Mouse (Mus musculus) heart, embryonic 12.5 days (tissue): ENCODE measurements around the gene Itgb2. TPM values are rescaled to one million over a fixed set of nuclear protein-coding genes. Genes with fewer than 3 reads are reported as not detected.

Experiments
- ATAC-seq: fragments of 200-750 bp; cut with Nextera tagmentation; 2 replicates; pipeline ENCODE4 v1.8.0; 2017; ENCODE audit warnings: moderate TSS enrichment, moderate library complexity; ENCODE audit not compliant: insufficient number of reproducible peaks, low FRiP score
- H3K27ac ChIP-seq: fragments of 300-500 bp; sonication (generic); 2 replicates; pipeline ENCODE4 v1.5.1; 2016; ENCODE audit warnings: mild to moderate bottlenecking, moderate library complexity; ENCODE audit not compliant: poor library complexity, severe bottlenecking
- H3K27me3 ChIP-seq: fragments of 300-500 bp; sonication (generic); replicated peaks from 2 replicates; pipeline ENCODE4 v1.6.1; 2016; ENCODE audit warnings: mild to moderate bottlenecking, moderate library complexity
- H3K36me3 ChIP-seq: fragments of 300-500 bp; sonication (generic); 2 replicates; pipeline ENCODE4 v1.6.1; 2016; ENCODE audit warnings: mild to moderate bottlenecking, moderate library complexity
- H3K4me1 ChIP-seq: fragments of 300-500 bp; sonication (generic); replicated peaks from 2 replicates; pipeline ENCODE4 v1.6.1; 2016; ENCODE audit warnings: mild to moderate bottlenecking
- H3K4me2 ChIP-seq: fragments of 300-500 bp; sonication (generic); 2 replicates; pipeline ENCODE4 v1.6.1; 2016; ENCODE audit warnings: mild to moderate bottlenecking, moderate library complexity
- H3K4me3 ChIP-seq: fragments of 300-500 bp; sonication (generic); 2 replicates; pipeline ENCODE4 v1.5.1; 2016; ENCODE audit warnings: mild to moderate bottlenecking
- H3K9ac ChIP-seq: fragments of 300-500 bp; sonication (generic); 2 replicates; pipeline ENCODE4 v1.6.1; 2016; ENCODE audit warnings: mild to moderate bottlenecking, moderate library complexity
- H3K9me3 ChIP-seq: fragments of 300-500 bp; sonication (generic); replicated peaks from 2 replicates; pipeline ENCODE4 v1.6.1; 2016; ENCODE audit warnings: mild to moderate bottlenecking, moderate library complexity
- WGBS: fragments of 180-500 bp; shearing (Covaris S2); methylation state at CpG from one replicate; pipeline ENCODE4 v1.1.7; 2016; 5-methylcytosine and 5-hydroxymethylcytosine counted together
- polyA plus RNA-seq: library from polyadenylated mRNA; unstranded; fragments of >200 nt; fragmentation: Nextera tagmentation; extraction: Ambion mirVana; gene quantifications from 2 replicates; pipeline ENCODE4 v1.2.1, GENCODE M21; 2016

Gene Itgb2
- polyA plus RNA-seq, 1 experiment from 2014 or later, result 2.5 TPM

- no peak overlapping the region for H3K9ac ChIP-seq
- 84% methylated on average over 5 of the region's 5 CpGs for WGBS
- no peak for ATAC-seq
Measured at GRCm38 (mm10) chr10:77517801-77518200, 12.3 kb upstream of the Itgb2 start.

GRCm38 (mm10) chr10:77519191-77519590, 10.9 kb upstream of the Itgb2 start:
- H3K9me3 ChIP-seq, result no peaks in the 10 kb centered on the region
- peaks cover 31% of the 10 kb centered on the region for H3K4me1 ChIP-seq
- no peak overlapping the region for H3K4me3 ChIP-seq
- peaks cover 13% of the 10 kb centered on the region; the same call in 1 of the 2 replicates for H3K27me3 ChIP-seq
- WGBS, result 58% methylated on average over 3 of the region's 3 CpGs
- H3K9ac ChIP-seq, result no peak overlapping the region
- ATAC-seq, result no peak
- peaks cover under 1% of the 10 kb centered on the region for H3K36me3 ChIP-seq
- no peak overlapping the region for H3K4me2 ChIP-seq
- no peak overlapping the region for H3K27ac ChIP-seq

More at GRCm38 (mm10) chr10:77517801-77518200, 12.3 kb upstream of the Itgb2 start:
- Histone ChIP-seq H3K4me3 (no peak overlapping the region), H3K27ac (no peak overlapping the region), H3K4me1 (peaks cover 28% of the 10 kb centered on the region), H3K27me3 (peaks cover 7% of the 10 kb centered on the region; the same call in 1 of the 2 replicates), H3K9me3 (no peaks in the 10 kb centered on the region), H3K36me3 (peaks cover 12% of the 10 kb centered on the region), H3K4me2 (no peak overlapping the region)

- WGBS, result 82% methylated on average over 5 of the region's 5 CpGs
- Histone ChIP-seq H3K4me3 (no peak overlapping the region), H3K4me1 (peaks cover 21% of the 10 kb centered on the region), H3K9me3 (no peaks in the 10 kb centered on the region), H3K36me3 (no peaks in the 10 kb centered on the region), H3K27me3 (peaks cover 21% of the 10 kb centered on the region; the same call in 1 of the 2 replicates), H3K4me2 (no peak overlapping the region), H3K27ac (no peak overlapping the region), H3K9ac (no peak overlapping the region)
- ATAC-seq, result no peak
Measured at GRCm38 (mm10) chr10:77520497-77520896, 9.6 kb upstream of the Itgb2 start.

- Histone ChIP-seq H3K4me2 (peak overlapping the region; percentile 65), H3K36me3 (no peaks in the 10 kb centered on the region), H3K27ac (no peak overlapping the region), H3K27me3 (peaks cover 23% of the 10 kb centered on the region; the same call in 1 of the 2 replicates), H3K9me3 (no peaks in the 10 kb centered on the region), H3K4me3 (peak overlapping the region; percentile 29), H3K4me1 (peaks cover 11% of the 10 kb centered on the region), H3K9ac (peak overlapping the region; percentile 34; the same call in 1 of the 2 replicates)
- 19% methylated on average over 18 of the region's 18 CpGs for WGBS
- no peak; the same call in 1 of the 2 replicates for ATAC-seq
Measured at GRCm38 (mm10) chr10:77522021-77522731, 7.9 kb upstream of the Itgb2 start.

- ATAC-seq, result no peak
- Histone ChIP-seq H3K9me3 (no peaks in the 10 kb centered on the region), H3K36me3 (no peaks in the 10 kb centered on the region), H3K27ac (no peak overlapping the region), H3K9ac (peak overlapping the region; percentile 34; the same call in 1 of the 2 replicates), H3K4me2 (peak overlapping the region; percentile 65), H3K27me3 (peaks cover 23% of the 10 kb centered on the region; the same call in 1 of the 2 replicates), H3K4me1 (peaks cover 11% of the 10 kb centered on the region), H3K4me3 (peak overlapping the region; percentile 29; the same call in 1 of the 2 replicates)
- 58% methylated on average over 12 of the region's 12 CpGs for WGBS
Measured at GRCm38 (mm10) chr10:77522746-77523145, 7.3 kb upstream of the Itgb2 start.

GRCm38 (mm10) chr10:77523321-77523720, 6.7 kb upstream of the Itgb2 start:
- Histone ChIP-seq H3K4me3 (no peak overlapping the region), H3K9ac (no peak overlapping the region), H3K27ac (no peak overlapping the region), H3K4me1 (peaks cover 11% of the 10 kb centered on the region), H3K9me3 (no peaks in the 10 kb centered on the region), H3K27me3 (peaks cover 23% of the 10 kb centered on the region; the same call in 1 of the 2 replicates), H3K36me3 (no peaks in the 10 kb centered on the region), H3K4me2 (no peak overlapping the region)
- ATAC-seq, result no peak; the same call in 1 of the 2 replicates
- WGBS, result 57% methylated on average over 7 of the region's 7 CpGs

GRCm38 (mm10) chr10:77526488-77526887, 3.6 kb upstream of the Itgb2 start:
- 69% methylated on average over 2 of the region's 2 CpGs for WGBS
- peaks cover 29% of the 10 kb centered on the region for H3K4me1 ChIP-seq
- no peak overlapping the region for H3K9ac ChIP-seq
- H3K4me2 ChIP-seq, result no peak overlapping the region
- no peak overlapping the region for H3K27ac ChIP-seq
- no peak for ATAC-seq
- H3K27me3 ChIP-seq, result peaks cover 22% of the 10 kb centered on the region; the same call in 1 of the 2 replicates
- no peak overlapping the region for H3K4me3 ChIP-seq
- H3K9me3 ChIP-seq, result no peaks in the 10 kb centered on the region
- no peaks in the 10 kb centered on the region for H3K36me3 ChIP-seq

- 78% methylated on average over 6 of the region's 6 CpGs for WGBS
- no peaks in the 10 kb centered on the region for H3K36me3 ChIP-seq
Measured at GRCm38 (mm10) chr10:77528634-77529033, 1.4 kb upstream of the Itgb2 start.

GRCm38 (mm10) chr10:77531026-77532019, 1.3 kb downstream of the Itgb2 start:
- H3K4me2 ChIP-seq, result no peak overlapping the region
- no peaks in the 10 kb centered on the region for H3K27me3 ChIP-seq
- H3K27ac ChIP-seq, result peak overlapping the region; percentile 8; the same call in 1 of the 2 replicates
- ATAC-seq, result peak; percentile 65; the same call in 1 of the 2 replicates
- no peaks in the 10 kb centered on the region for H3K9me3 ChIP-seq
- peaks cover 24% of the 10 kb centered on the region for H3K4me1 ChIP-seq
- no peak overlapping the region for H3K4me3 ChIP-seq
- H3K36me3 ChIP-seq, result no peaks in the 10 kb centered on the region
- WGBS, result 52% methylated on average over 6 of the region's 6 CpGs
- H3K9ac ChIP-seq, result no peak overlapping the region

More at GRCm38 (mm10) chr10:77528634-77529033, 1.4 kb upstream of the Itgb2 start:
- Histone ChIP-seq H3K9me3 (no peaks in the 10 kb centered on the region), H3K9ac (no peak overlapping the region), H3K4me1 (peaks cover 24% of the 10 kb centered on the region), H3K27me3 (peaks cover 15% of the 10 kb centered on the region; the same call in 1 of the 2 replicates), H3K4me2 (no peak overlapping the region), H3K27ac (no peak overlapping the region), H3K4me3 (no peak overlapping the region)
- no peak for ATAC-seq

- Histone ChIP-seq H3K4me2 (no peak overlapping the region), H3K27ac (no peak overlapping the region), H3K9me3 (no peaks in the 10 kb centered on the region), H3K4me3 (no peak overlapping the region), H3K27me3 (no peaks in the 10 kb centered on the region), H3K36me3 (no peaks in the 10 kb centered on the region), H3K4me1 (peaks cover 24% of the 10 kb centered on the region), H3K9ac (no peak overlapping the region)
- ATAC-seq, result no peak
- WGBS, result 83% methylated on average over 1 of the region's 1 CpGs
Measured at GRCm38 (mm10) chr10:77532020-77532413, 2.0 kb downstream of the Itgb2 start.

GRCm38 (mm10) chr10:77536727-77537126, 6.7 kb downstream of the Itgb2 start:
- no peak overlapping the region for H3K4me2 ChIP-seq
- no peaks in the 10 kb centered on the region for H3K36me3 ChIP-seq
- no peak overlapping the region for H3K4me3 ChIP-seq
- H3K9me3 ChIP-seq, result no peaks in the 10 kb centered on the region
- no peaks in the 10 kb centered on the region for H3K27me3 ChIP-seq
- H3K9ac ChIP-seq, result no peak overlapping the region
- peaks cover 10% of the 10 kb centered on the region for H3K4me1 ChIP-seq
- no peak for ATAC-seq
- 68% methylated on average over 8 of the region's 8 CpGs for WGBS
- no peak overlapping the region for H3K27ac ChIP-seq
